Mouse (Mus musculus): ENCODE measurements around the gene 2010003K11Rik. TPM values are rescaled to one million over a fixed set of nuclear protein-coding genes. Genes with fewer than 3 reads are reported as not detected.

The 2010003K11Rik gene
- polyA plus RNA-seq, 1 experiment from 2014 or later: not detected

DNA sequence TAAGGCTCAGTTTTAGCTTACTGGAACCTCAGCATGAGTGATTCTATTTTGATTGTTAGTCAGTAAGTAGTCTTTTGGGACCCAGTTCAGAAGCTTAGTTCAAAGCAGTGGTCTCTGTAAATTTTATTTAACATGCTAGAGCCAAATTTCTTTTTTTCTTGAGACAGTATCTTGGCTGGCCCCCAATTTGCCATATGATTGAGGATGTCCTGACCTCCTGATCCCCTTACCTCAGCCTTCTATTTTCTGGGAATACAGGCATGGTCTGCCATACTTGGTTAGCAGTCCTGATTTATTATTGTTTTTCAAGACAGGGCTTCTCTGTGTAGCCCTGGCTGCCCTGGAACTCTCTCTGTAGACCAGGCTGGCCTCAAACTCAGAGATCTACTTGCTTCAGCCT is 37.5 kb upstream of the 2010003K11Rik start:
- Histone ChIP-seq H3K27ac (replicated peaks; ENCODE audit: low read depth, low read length) (no peak overlapping the region), H3K36me3 (ENCODE audit: control insufficient read depth, insufficient read depth, low read length) (no peaks in the 10 kb centered on the region), H3K4me3 (ENCODE audit: low read depth, low read length) (no peak overlapping the region), H3K9ac (ENCODE audit: low read length) (no peak overlapping the region), H3K27me3 (ENCODE audit: control insufficient read depth, insufficient read depth, low read length) (no peaks in the 10 kb centered on the region), H3K4me1 (ENCODE audit: control insufficient read depth, insufficient read depth, low read length) (no peaks in the 10 kb centered on the region), H3K4me2 (ENCODE audit: low read depth, severe bottlenecking) (no peak overlapping the region), H3K9me3 (ENCODE audit: control insufficient read depth, low read length) (no peaks in the 10 kb centered on the region)
- no peak for ATAC-seq (ENCODE audit: insufficient number of reproducible peaks, low FRiP score, low TSS enrichment, low read depth)
- no peak for DNase-seq (ENCODE audit: low spot score)

DNA sequence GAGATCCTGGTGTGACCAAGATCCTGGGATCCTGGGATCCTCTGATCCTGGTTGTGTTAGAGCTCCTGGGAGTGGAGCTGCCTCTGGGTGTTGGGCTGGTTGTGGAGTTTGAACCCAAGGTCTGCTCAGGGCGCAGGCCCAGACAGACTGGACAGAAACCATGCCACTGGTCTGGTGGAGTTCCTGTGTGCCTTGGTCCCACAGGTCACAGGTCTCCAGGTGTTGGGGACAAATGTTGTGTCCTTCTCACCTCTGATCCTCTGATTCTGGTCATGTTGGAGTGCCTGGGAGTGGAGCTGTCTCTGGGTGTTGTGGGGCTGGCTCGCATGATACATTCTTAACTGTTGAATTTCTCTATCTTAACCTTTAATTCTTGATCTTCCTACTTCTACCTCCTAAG is 36.3 kb upstream of the 2010003K11Rik start:
- WGBS: 93% methylated on average over 2 of the region's 2 CpGs
- no peak for DNase-seq (ENCODE audit: low spot score)
- H3K9ac ChIP-seq (ENCODE audit: low read length): no peak overlapping the region

DNA sequence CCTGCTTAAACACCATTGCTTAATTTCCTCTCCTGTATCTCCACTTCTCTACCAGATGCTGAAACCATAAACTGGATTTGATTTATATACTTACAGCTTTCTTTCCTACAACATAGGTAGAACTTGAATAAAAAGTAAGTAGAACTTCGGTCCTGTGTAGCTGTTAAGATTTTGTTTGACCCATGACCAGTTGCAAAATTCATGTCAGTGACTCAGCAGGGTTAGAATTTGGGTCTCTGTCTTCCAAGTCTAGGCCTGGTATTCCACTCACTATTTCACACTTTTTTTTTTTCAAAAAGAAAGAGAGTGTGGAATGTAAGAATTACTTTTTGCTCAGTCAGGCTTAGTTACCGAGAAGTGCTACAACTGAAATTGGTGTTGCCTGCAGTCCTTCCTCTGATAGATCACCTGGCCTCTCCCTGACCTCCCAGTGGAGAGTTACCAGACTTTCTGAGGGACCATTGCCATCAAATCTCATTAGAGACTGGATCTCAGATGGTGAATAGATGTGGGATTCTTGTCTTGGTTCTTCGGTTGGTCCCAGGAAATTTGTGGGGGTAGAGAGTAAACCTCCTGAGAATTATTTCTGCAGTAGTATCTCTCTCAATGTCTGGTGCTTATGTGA is 23.2 kb upstream of the 2010003K11Rik start:
- Histone ChIP-seq H3K4me2 (ENCODE audit: low read depth, severe bottlenecking) (no peak overlapping the region), H3K9ac (ENCODE audit: low read length) (no peak overlapping the region), H3K27me3 (ENCODE audit: control insufficient read depth, insufficient read depth, low read length) (no peaks in the 10 kb centered on the region), H3K27ac (replicated peaks; ENCODE audit: low read depth, low read length) (no peak overlapping the region), H3K36me3 (ENCODE audit: control insufficient read depth, insufficient read depth, low read length) (no peaks in the 10 kb centered on the region), H3K4me1 (ENCODE audit: control insufficient read depth, insufficient read depth, low read length) (no peaks in the 10 kb centered on the region), H3K9me3 (ENCODE audit: control insufficient read depth, low read length) (no peaks in the 10 kb centered on the region), H3K4me3 (ENCODE audit: low read depth, low read length) (no peak overlapping the region)
- no peak for DNase-seq (ENCODE audit: low spot score)
- ATAC-seq (ENCODE audit: insufficient number of reproducible peaks, low FRiP score, low TSS enrichment, low read depth): no peak
- WGBS: 79% methylated on average over 3 of the region's 3 CpGs

More for the DNA sequence above, 36.3 kb upstream of the 2010003K11Rik start:
- Histone ChIP-seq H3K27me3 (ENCODE audit: control insufficient read depth, insufficient read depth, low read length) (no peaks in the 10 kb centered on the region), H3K4me3 (ENCODE audit: low read depth, low read length) (no peak overlapping the region), H3K4me2 (ENCODE audit: low read depth, severe bottlenecking) (no peak overlapping the region), H3K9me3 (ENCODE audit: control insufficient read depth, low read length) (no peaks in the 10 kb centered on the region), H3K4me1 (ENCODE audit: control insufficient read depth, insufficient read depth, low read length) (no peaks in the 10 kb centered on the region), H3K27ac (replicated peaks; ENCODE audit: low read depth, low read length) (no peak overlapping the region), H3K36me3 (ENCODE audit: control insufficient read depth, insufficient read depth, low read length) (no peaks in the 10 kb centered on the region)
- ATAC-seq (ENCODE audit: insufficient number of reproducible peaks, low FRiP score, low TSS enrichment, low read depth): no peak

DNA sequence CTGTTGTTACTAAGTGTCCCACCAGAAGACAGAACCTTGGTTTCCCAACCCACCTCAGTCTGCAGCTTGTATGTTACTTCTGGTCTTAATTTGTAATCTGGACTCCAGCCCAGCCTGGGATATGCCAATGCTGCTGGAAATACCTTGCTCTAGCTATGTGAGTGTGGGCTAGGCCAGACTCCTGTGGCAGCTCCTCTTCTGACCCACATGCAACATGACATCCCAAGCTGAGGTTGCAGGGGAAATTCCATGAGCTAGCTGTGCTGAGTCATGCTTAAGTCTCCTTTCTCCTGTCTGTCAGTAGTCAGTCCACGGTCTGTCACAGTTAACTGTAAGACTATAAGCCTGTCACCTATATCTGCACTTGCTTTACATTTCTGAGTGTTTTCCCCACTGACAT is 19.1 kb upstream of the 2010003K11Rik start:
- no peaks in the 10 kb centered on the region for H3K36me3 ChIP-seq (ENCODE audit: control insufficient read depth, insufficient read depth, low read length)
- no peak overlapping the region for H3K9ac ChIP-seq (ENCODE audit: low read length)
- no peak overlapping the region for H3K4me3 ChIP-seq (ENCODE audit: low read depth, low read length)
- ATAC-seq (ENCODE audit: insufficient number of reproducible peaks, low FRiP score, low TSS enrichment, low read depth) (no peak), DNase-seq (ENCODE audit: low spot score) (no peak)
- no peaks in the 10 kb centered on the region for H3K27me3 ChIP-seq (ENCODE audit: control insufficient read depth, insufficient read depth, low read length)
- H3K9me3 ChIP-seq (ENCODE audit: control insufficient read depth, low read length): no peaks in the 10 kb centered on the region
- no peak overlapping the region for H3K27ac ChIP-seq (replicated peaks; ENCODE audit: low read depth, low read length)
- WGBS: 79% methylated on average over 1 of the region's 1 CpGs
- no peak overlapping the region; the same call in 1 of the 2 replicates for H3K4me2 ChIP-seq (ENCODE audit: low read depth, severe bottlenecking)
- peaks cover 7% of the 10 kb centered on the region for H3K4me1 ChIP-seq (ENCODE audit: control insufficient read depth, insufficient read depth, low read length)

DNA sequence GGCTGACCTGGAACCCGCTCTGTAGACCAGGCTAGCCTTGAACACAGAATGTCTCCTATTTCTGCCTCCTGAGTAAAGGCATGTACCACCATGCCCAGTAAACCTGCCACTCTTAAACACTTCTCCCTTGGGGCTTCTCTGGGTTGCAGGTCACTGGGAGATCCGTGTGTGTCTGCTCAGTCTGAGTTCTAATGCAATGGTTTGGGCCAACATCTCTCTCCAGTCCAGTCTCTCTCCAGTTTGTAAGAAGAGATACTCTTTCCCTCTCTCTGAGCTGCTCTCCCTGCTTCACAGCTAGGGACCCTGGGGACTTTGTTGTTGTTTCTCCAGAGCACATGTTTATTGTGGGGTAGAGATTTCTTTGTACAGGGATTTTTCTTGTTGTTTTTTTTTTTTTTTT is 17.9 kb upstream of the 2010003K11Rik start:
- Histone ChIP-seq H3K9me3 (ENCODE audit: control insufficient read depth, low read length) (no peaks in the 10 kb centered on the region), H3K9ac (ENCODE audit: low read length) (no peak overlapping the region), H3K4me1 (ENCODE audit: control insufficient read depth, insufficient read depth, low read length) (peaks cover 7% of the 10 kb centered on the region), H3K27ac (replicated peaks; ENCODE audit: low read depth, low read length) (no peak overlapping the region), H3K4me3 (ENCODE audit: low read depth, low read length) (no peak overlapping the region), H3K4me2 (ENCODE audit: low read depth, severe bottlenecking) (no peak overlapping the region), H3K27me3 (ENCODE audit: control insufficient read depth, insufficient read depth, low read length) (no peaks in the 10 kb centered on the region), H3K36me3 (ENCODE audit: control insufficient read depth, insufficient read depth, low read length) (no peaks in the 10 kb centered on the region)
- ATAC-seq (ENCODE audit: insufficient number of reproducible peaks, low FRiP score, low TSS enrichment, low read depth) (no peak), DNase-seq (ENCODE audit: low spot score) (no peak)
- 60% methylated on average over 2 of the region's 2 CpGs for WGBS

DNA sequence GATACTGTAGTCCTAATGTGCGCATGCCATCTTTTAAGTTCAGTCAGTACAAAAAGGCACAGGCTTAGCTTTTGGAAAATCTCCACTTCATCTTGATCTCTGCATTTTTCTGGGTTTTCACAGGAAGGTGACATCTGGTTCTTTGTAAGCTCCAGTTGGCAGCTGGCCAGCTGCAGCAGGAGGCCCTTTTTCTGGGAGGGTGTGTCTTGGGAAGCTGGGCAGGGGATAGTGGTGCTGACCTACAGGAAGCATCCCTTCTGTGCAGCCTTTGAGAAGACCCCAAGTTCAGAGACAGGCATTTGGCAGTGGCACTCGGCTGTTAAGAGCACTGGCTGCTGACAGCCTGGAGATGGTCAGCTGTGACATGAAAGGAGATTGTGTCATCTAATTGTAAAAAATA is 17.4 kb upstream of the 2010003K11Rik start:
- WGBS: 50% methylated on average over 2 of the region's 2 CpGs

DNA sequence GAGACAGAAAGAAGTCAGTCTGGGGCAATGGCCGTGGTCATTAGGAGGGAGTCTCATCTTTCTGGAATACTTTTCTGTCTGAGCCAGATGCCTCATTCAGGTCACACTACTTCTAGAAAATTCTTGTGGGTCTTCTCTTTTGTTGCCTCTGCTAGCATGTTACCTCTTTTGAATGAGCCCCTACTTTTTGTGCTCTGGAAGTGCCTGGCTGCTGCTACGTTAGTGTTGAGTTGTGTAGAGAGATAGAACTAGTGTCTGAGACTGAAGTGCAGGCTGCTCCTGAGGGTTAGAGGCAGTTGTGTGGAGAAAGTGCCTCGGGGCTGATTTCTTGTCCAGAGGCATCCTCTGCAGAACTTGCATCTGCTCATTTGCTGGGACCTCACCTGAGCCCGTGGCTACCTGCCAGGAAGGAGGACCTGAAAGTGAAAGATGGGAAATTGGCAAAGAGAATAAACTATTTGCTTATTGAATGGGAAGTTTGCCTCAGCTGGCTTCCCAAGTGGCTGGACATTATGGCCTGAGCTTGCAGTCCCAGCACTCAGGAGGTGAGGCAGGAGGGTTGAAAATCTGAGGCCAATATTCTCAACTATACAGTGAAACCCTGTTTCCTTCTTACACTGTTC is 15.0 kb upstream of the 2010003K11Rik start:
- no peak overlapping the region for H3K4me2 ChIP-seq (ENCODE audit: low read depth, severe bottlenecking)
- 74% methylated on average over 4 of the region's 4 CpGs for WGBS
- H3K9ac ChIP-seq (ENCODE audit: low read length): no peak overlapping the region
- H3K27me3 ChIP-seq (ENCODE audit: control insufficient read depth, insufficient read depth, low read length): 0 out of 2 replicates have a peak, but pooled peaks cover 4% of the 10 kb centered on the region
- no peak overlapping the region for H3K27ac ChIP-seq (replicated peaks; ENCODE audit: low read depth, low read length)
- DNase-seq (ENCODE audit: low spot score) (no peak), ATAC-seq (ENCODE audit: insufficient number of reproducible peaks, low FRiP score, low TSS enrichment, low read depth) (no peak)
- H3K4me3 ChIP-seq (ENCODE audit: low read depth, low read length): no peak overlapping the region
- H3K36me3 ChIP-seq (ENCODE audit: control insufficient read depth, insufficient read depth, low read length): no peaks in the 10 kb centered on the region
- H3K4me1 ChIP-seq (ENCODE audit: control insufficient read depth, insufficient read depth, low read length): peaks cover 13% of the 10 kb centered on the region
- no peaks in the 10 kb centered on the region for H3K9me3 ChIP-seq (ENCODE audit: control insufficient read depth, low read length)

More for the DNA sequence above, 17.4 kb upstream of the 2010003K11Rik start:
- 0 out of 2 replicates have a peak, but pooled peaks cover 4% of the 10 kb centered on the region for H3K27me3 ChIP-seq (ENCODE audit: control insufficient read depth, insufficient read depth, low read length)
- H3K4me2 ChIP-seq (ENCODE audit: low read depth, severe bottlenecking): no peak overlapping the region
- peaks cover 12% of the 10 kb centered on the region for H3K4me1 ChIP-seq (ENCODE audit: control insufficient read depth, insufficient read depth, low read length)
- no peak for ATAC-seq (ENCODE audit: insufficient number of reproducible peaks, low FRiP score, low TSS enrichment, low read depth)
- H3K4me3 ChIP-seq (ENCODE audit: low read depth, low read length): no peak overlapping the region
- no peaks in the 10 kb centered on the region for H3K36me3 ChIP-seq (ENCODE audit: control insufficient read depth, insufficient read depth, low read length)
- H3K9me3 ChIP-seq (ENCODE audit: control insufficient read depth, low read length): no peaks in the 10 kb centered on the region
- DNase-seq (ENCODE audit: low spot score): peak; percentile 42
- H3K9ac ChIP-seq (ENCODE audit: low read length): no peak overlapping the region
- H3K27ac ChIP-seq (replicated peaks; ENCODE audit: low read depth, low read length): no peak overlapping the region; the same call in 1 of the 2 replicates

DNA sequence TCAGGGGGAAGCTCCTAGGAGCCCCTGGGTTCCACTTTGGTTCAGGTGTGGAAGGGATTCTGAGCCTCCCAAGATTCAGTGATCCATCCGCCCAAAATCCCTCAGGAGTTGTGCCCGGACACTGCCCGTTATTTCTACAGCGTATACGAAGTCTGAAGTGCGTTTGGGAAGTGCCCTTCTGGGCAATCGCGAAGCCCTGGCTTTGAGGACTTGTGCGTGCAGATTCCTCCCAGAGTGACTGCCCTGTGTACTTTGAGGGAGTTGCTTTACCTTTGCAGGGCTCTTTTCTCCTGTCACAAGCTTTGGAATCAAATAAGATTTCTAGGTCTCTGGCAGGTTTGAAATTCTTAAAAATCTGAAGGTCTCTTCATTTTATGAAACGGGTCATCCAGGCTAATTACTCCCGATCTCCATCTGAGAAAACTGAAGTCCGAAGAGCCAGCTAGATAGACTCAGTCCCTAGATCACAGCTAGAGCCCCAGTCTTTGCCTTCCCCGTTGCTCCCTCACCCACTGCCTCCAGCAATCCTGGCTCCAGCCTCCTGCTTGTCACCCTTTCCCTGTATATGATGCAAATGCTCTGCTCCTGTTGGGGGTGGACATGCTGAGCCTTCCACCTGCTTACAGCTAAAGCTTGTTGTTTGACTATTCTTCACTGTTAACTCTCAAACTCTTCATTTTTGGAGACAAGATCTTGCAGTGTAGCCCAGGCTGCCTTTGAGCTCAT is 12.9 kb upstream of the 2010003K11Rik start:
- no peaks in the 10 kb centered on the region for H3K36me3 ChIP-seq (ENCODE audit: control insufficient read depth, insufficient read depth, low read length)
- DNase-seq (ENCODE audit: low spot score) (no peak), ATAC-seq (ENCODE audit: insufficient number of reproducible peaks, low FRiP score, low TSS enrichment, low read depth) (no peak)
- H3K4me3 ChIP-seq (ENCODE audit: low read depth, low read length): peak overlapping the region; percentile 71
- H3K9me3 ChIP-seq (ENCODE audit: control insufficient read depth, low read length): no peaks in the 10 kb centered on the region
- H3K4me1 ChIP-seq (ENCODE audit: control insufficient read depth, insufficient read depth, low read length): peaks cover 13% of the 10 kb centered on the region
- no peak overlapping the region for H3K9ac ChIP-seq (ENCODE audit: low read length)
- WGBS: 5% methylated on average over 13 of the region's 13 CpGs
- H3K4me2 ChIP-seq (ENCODE audit: low read depth, severe bottlenecking): peak overlapping the region; percentile 91
- 0 out of 2 replicates have a peak, but pooled peaks cover 4% of the 10 kb centered on the region for H3K27me3 ChIP-seq (ENCODE audit: control insufficient read depth, insufficient read depth, low read length)
- no peak overlapping the region for H3K27ac ChIP-seq (replicated peaks; ENCODE audit: low read depth, low read length)
